Mouse (Mus musculus) small intestine, adult 2 months (tissue): ENCODE results near the gene Ints14.

Source experiments
- CTCF ChIP-seq: fragments of 200-500 bp; IDR thresholded peaks from 2 replicates; pipeline ENCODE4 v1.5.1; 2012; ENCODE audit warnings: low read depth, mild to moderate bottlenecking, control low read depth, inconsistent platforms, low read length, moderate library complexity, mixed read lengths; ENCODE audit not compliant: insufficient replicate concordance, insufficient read length; ENCODE audit errors: extremely low read depth
- POLR2A ChIP-seq: fragments of 200-500 bp; IDR thresholded peaks from 2 replicates; pipeline ENCODE4 v1.6.1; 2012; ENCODE audit warnings: low read depth, mild to moderate bottlenecking, control low read depth, inconsistent platforms, low read length, moderate library complexity

- no peak for TF ChIP-seq CTCF
- no peak for TF ChIP-seq POLR2A
Observed at GRCm38 (mm10) chr9:64981904-64982303, 21.2 kb downstream of the Ints14 start.
